Mouse (Mus musculus) limb, embryonic 14.5 days (tissue): ENCODE measurements around the gene Myrfl. TPM values are rescaled to one million over a fixed set of nuclear protein-coding genes. Genes with fewer than 3 reads are reported as not detected.

Experiments used
- ATAC-seq: fragments of 200-750 bp; cut with Nextera tagmentation; 2 replicates; pipeline ENCODE4 v1.8.0; 2017; ENCODE audit warnings: low read depth, moderate number of reproducible peaks, moderate TSS enrichment; ENCODE audit not compliant: low FRiP score
- DNase-seq: peaks from one replicate; pipeline ENCODE4 v3.0.0-alpha.2; 2015; ENCODE audit warnings: low spot score
- H3K27ac ChIP-seq: fragments of 300-500 bp; sonication (generic); replicated peaks from 2 replicates; pipeline ENCODE4 v1.5.1; 2014; ENCODE audit warnings: low read depth, mild to moderate bottlenecking, low read length, moderate library complexity, mixed read lengths
- H3K27me3 ChIP-seq: fragments of 300-500 bp; sonication (generic); 2 replicates; pipeline ENCODE4 v1.6.1; 2014; ENCODE audit warnings: low read length, mixed read lengths; ENCODE audit not compliant: control insufficient read depth, insufficient read depth
- H3K36me3 ChIP-seq: fragments of 300-500 bp; sonication (generic); 2 replicates; pipeline ENCODE4 v1.6.1; 2014; ENCODE audit warnings: mild to moderate bottlenecking, low read length, moderate library complexity, mixed read lengths; ENCODE audit not compliant: control insufficient read depth, insufficient read depth
- H3K4me1 ChIP-seq: fragments of 300-500 bp; sonication (generic); 2 replicates; pipeline ENCODE4 v1.6.1; 2014; ENCODE audit warnings: antibody characterized with exemption, low read length, mixed read lengths; ENCODE audit not compliant: control insufficient read depth, insufficient read depth
- H3K4me2 ChIP-seq: fragments of 300-500 bp; sonication (generic); replicated peaks from 2 replicates; pipeline ENCODE4 v1.6.1; 2014; ENCODE audit warnings: low read depth, mild to moderate bottlenecking, low read length, moderate library complexity; ENCODE audit not compliant: severe bottlenecking
- H3K4me3 ChIP-seq: fragments of 300-500 bp; sonication (generic); replicated peaks from 2 replicates; pipeline ENCODE4 v1.5.1; 2014; ENCODE audit warnings: low read length
- H3K9ac ChIP-seq: fragments of 300-500 bp; sonication (generic); 2 replicates; pipeline ENCODE4 v1.6.1; 2014; ENCODE audit warnings: mild to moderate bottlenecking, low read depth, low read length, moderate library complexity; ENCODE audit not compliant: severe bottlenecking
- H3K9me3 ChIP-seq: fragments of 300-500 bp; sonication (generic); 2 replicates; pipeline ENCODE4 v1.6.1; 2016; ENCODE audit warnings: low read length; ENCODE audit not compliant: control insufficient read depth
- POLR2A ChIP-seq: fragments of 200-500 bp; IDR thresholded peaks from 2 replicates; pipeline ENCODE4 v1.8.0; 2012; ENCODE audit warnings: inconsistent platforms, mild to moderate bottlenecking, moderate library complexity, borderline replicate concordance; ENCODE audit not compliant: insufficient read depth, insufficient read length; ENCODE audit errors: extremely low read depth
- WGBS: fragments of 180-500 bp; shearing (Covaris S2); extraction: QIAGEN DNeasy Blood & Tissue Kit; methylation state at CpG from one replicate; pipeline ENCODE4 v1.1.7; 2014; 5-methylcytosine and 5-hydroxymethylcytosine counted together
- polyA plus RNA-seq, 2 experiments: library from polyadenylated mRNA; depleted of rRNA in 1 of 2; stranded (reverse) in 1 of 2; unstranded in 1 of 2; fragments of >200 nt; fragmentation: Nextera tagmentation in 1 of 2; extraction: Ambion mirVana in 1 of 2; gene quantifications; 2 replicates each; pipeline versions ENCODE4 v1.2.1 to v1.2.3; 2012 to 2014

Gene Myrfl
- polyA plus RNA-seq, 2 experiments: 0.07 to 0.18 TPM

GRCm38 (mm10) chr10:116728860-116729259 is 167.9 kb downstream of the Myrfl start:
- peaks cover 15% of the 10 kb centered on the region for H3K4me1 ChIP-seq
- 41% methylated on average over 4 of the region's 10 CpGs for WGBS
- no peak overlapping the region for H3K27ac ChIP-seq
- H3K36me3 ChIP-seq: no peaks in the 10 kb centered on the region
- H3K4me2 ChIP-seq: no peak overlapping the region
- no peaks in the 10 kb centered on the region for H3K27me3 ChIP-seq
- DNase-seq: no peak
- ATAC-seq: no peak
- H3K9me3 ChIP-seq: no peaks in the 10 kb centered on the region
- no peak for TF ChIP-seq POLR2A
- no peak overlapping the region for H3K9ac ChIP-seq
- no peak overlapping the region for H3K4me3 ChIP-seq

GRCm38 (mm10) chr10:116727702-116728298 is 168.9 kb downstream of the Myrfl start:
- H3K4me2 ChIP-seq: peak overlapping the region; percentile 29
- 24% methylated on average over 14 of the region's 14 CpGs for WGBS
- H3K27me3 ChIP-seq: no peaks in the 10 kb centered on the region
- no peak overlapping the region for H3K4me3 ChIP-seq
- peaks cover 15% of the 10 kb centered on the region for H3K4me1 ChIP-seq
- no peak for TF ChIP-seq POLR2A
- no peaks in the 10 kb centered on the region for H3K9me3 ChIP-seq
- no peak for DNase-seq
- H3K9ac ChIP-seq: peak overlapping the region; percentile 25; the same call in 1 of the 2 replicates
- H3K27ac ChIP-seq: peak overlapping the region; percentile 30; the same call in 1 of the 2 replicates
- no peaks in the 10 kb centered on the region for H3K36me3 ChIP-seq
- ATAC-seq: peak; percentile 30; the same call in 1 of the 2 replicates

Other genes starting within 250 kb of the Myrfl start
- 27.0 and 61.7 TPM in 2 replicates for gene Rab3ip, start 53.9 kb upstream of the Myrfl start, polyA plus RNA-seq (2012; rRNA removed)
- 24.3 and 27.6 TPM in 2 replicates for gene Rab3ip, start 53.9 kb upstream of the Myrfl start, polyA plus RNA-seq (2014; fragmentation: Nextera tagmentation; extraction: Ambion mirVana)
- gene Gm10271, start 75.7 kb upstream of the Myrfl start, polyA plus RNA-seq (2012; rRNA removed): not detected in 2 replicates
- not detected in 2 replicates for gene Gm10271, start 75.7 kb upstream of the Myrfl start, polyA plus RNA-seq (2014; fragmentation: Nextera tagmentation; extraction: Ambion mirVana)
- gene Best3, start 89.4 kb upstream of the Myrfl start, polyA plus RNA-seq (2012; rRNA removed): 3.1 and 3.3 TPM in 2 replicates
- 0.79 and 1.4 TPM in 2 replicates for gene Best3, start 89.4 kb upstream of the Myrfl start, polyA plus RNA-seq (2014; fragmentation: Nextera tagmentation; extraction: Ambion mirVana)
- 0.09 and 0.12 TPM in 2 replicates for gene Lrrc10, start 148.4 kb upstream of the Myrfl start, polyA plus RNA-seq (2012; rRNA removed)
- gene Lrrc10, start 148.4 kb upstream of the Myrfl start, polyA plus RNA-seq (2014; fragmentation: Nextera tagmentation; extraction: Ambion mirVana): not detected in 2 replicates
- gene Cct2, start 166.9 kb upstream of the Myrfl start, polyA plus RNA-seq (2012; rRNA removed): 207 and 231 TPM in 2 replicates
- 253 and 262 TPM in 2 replicates for gene Cct2, start 166.9 kb upstream of the Myrfl start, polyA plus RNA-seq (2014; fragmentation: Nextera tagmentation; extraction: Ambion mirVana)